Mouse (Mus musculus): Measurements from ENCODE around the gene Lmod2.

- TF ChIP-seq CTCF (IDR thresholded peaks at IDR 0.05; ENCODE audit: low read depth, low read length) (no peak), POLR2A (IDR thresholded peaks at IDR 0.05; ENCODE audit: extremely low read depth, insufficient read depth, low read length) (no peak)
These were observed 10.0 kb downstream of the Lmod2 start for GRCm38 (mm10) chr6:24607531-24607930.

All from liver, adult 2 months (tissue).